Mouse (Mus musculus) brain, embryonic 14.5 days (tissue): Measurements from ENCODE around the gene Majin. TPM values are rescaled to one million over a fixed set of nuclear protein-coding genes. Genes with fewer than 3 reads are reported as not detected.
A peak's percentile ranks its signal among the peaks of the same experiment; 100 is the strongest.

ENCODE experiments used
- DNase-seq: peaks from one replicate; pipeline ENCODE4 v3.0.0-alpha.2; 2011; ENCODE audit warnings: low read depth
- CTCF ChIP-seq: fragments of 200-500 bp; IDR thresholded peaks from 2 replicates; pipeline ENCODE4 v1.5.1; 2012; ENCODE audit warnings: inconsistent platforms, mild to moderate bottlenecking, moderate library complexity, borderline replicate concordance; ENCODE audit not compliant: insufficient read depth, insufficient read length; ENCODE audit errors: extremely low read depth
- POLR2A ChIP-seq: fragments of 200-500 bp; IDR thresholded peaks from 2 replicates; pipeline ENCODE4 v1.6.1; 2012; ENCODE audit warnings: mild to moderate bottlenecking, inconsistent platforms, borderline replicate concordance; ENCODE audit not compliant: poor library complexity, insufficient read depth, insufficient read length, severe bottlenecking; ENCODE audit errors: extremely low read depth
- polyA plus RNA-seq: library from polyadenylated mRNA; depleted of rRNA; stranded (reverse); fragments of >200 nt; gene quantifications from 2 replicates; pipeline ENCODE4 v1.2.3, GENCODE M21; 2012; rRNA removed

The Majin gene
- polyA plus RNA-seq: 0.05 TPM in 1 of 2 replicates, not detected in the other

GRCm38 (mm10) chr19:6184131-6184530 lies at the start of gene Majin:
Gene Majin, plus strand, starts transcription at chr19:6184388.
- no peak for TF ChIP-seq CTCF
- no peak for TF ChIP-seq POLR2A
- DNase-seq: no peak

GRCm38 (mm10) chr19:6136397-6136796 lies 47.8 kb upstream of the Majin start:
- TF ChIP-seq CTCF: no peak
- TF ChIP-seq POLR2A: no peak
- no peak for DNase-seq

- TF ChIP-seq POLR2A: no peak
- no peak for TF ChIP-seq CTCF
- DNase-seq: no peak
Observed at GRCm38 (mm10) chr19:6139701-6140100, 44.5 kb upstream of the Majin start.

- DNase-seq: no peak
- TF ChIP-seq CTCF: no peak
- TF ChIP-seq POLR2A: no peak
Observed at GRCm38 (mm10) chr19:6140374-6140677, 43.9 kb upstream of the Majin start.

- TF ChIP-seq CTCF (peak; percentile 87), POLR2A (peak; percentile 54; the same call in 1 of the 2 replicates)
Observed at GRCm38 (mm10) chr19:6140678-6141393, 43.4 kb upstream of the Majin start, which contains the start of gene Batf2. Gene Batf2, plus strand, starts transcription at chr19:6140983.

GRCm38 (mm10) chr19:6141394-6141749 lies 42.8 kb upstream of the Majin start, which contains the start of gene Arl2:
Gene Arl2, minus strand, starts transcription at chr19:6141548.
- TF ChIP-seq POLR2A: no peak; the same call in 1 of the 2 replicates
- peak; percentile 76 for TF ChIP-seq CTCF
- peak; percentile 97 for DNase-seq

More at GRCm38 (mm10) chr19:6140678-6141393, 43.4 kb upstream of the Majin start, which contains the start of gene Batf2:
- peak; percentile 99 for DNase-seq

- TF ChIP-seq CTCF: no peak
- TF ChIP-seq POLR2A: no peak
- no peak for DNase-seq
Observed at GRCm38 (mm10) chr19:6144842-6145241, 39.3 kb upstream of the Majin start.

GRCm38 (mm10) chr19:6155174-6155573 lies 29.0 kb upstream of the Majin start:
- no peak for DNase-seq
- TF ChIP-seq POLR2A (no peak), CTCF (no peak)

- 0 out of 2 replicates have a peak, but pooled peaks have one; percentile 4 for TF ChIP-seq CTCF
- no peak for TF ChIP-seq POLR2A
- no peak for DNase-seq
Observed at GRCm38 (mm10) chr19:6156372-6156771, 27.8 kb upstream of the Majin start.

- TF ChIP-seq POLR2A: no peak
- TF ChIP-seq CTCF: no peak
- no peak for DNase-seq
Observed at GRCm38 (mm10) chr19:6157220-6157619, 27.0 kb upstream of the Majin start.

GRCm38 (mm10) chr19:6163872-6164547 lies 20.2 kb upstream of the Majin start:
- no peak for DNase-seq
- TF ChIP-seq POLR2A (no peak), CTCF (no peak)
